Mouse (Mus musculus) v-Abl transformed pro-B cells (cell line): ENCODE measurements around the gene Asic4.

Source experiments
- in situ Hi-C, 2 experiments: fragments of 400-800 bp; cut with MboI; formaldehyde crosslinking; loops; one replicate each; pipeline ENCODE4 v1.15.1; 2025; ENCODE audit not compliant: unreplicated experiment in 2 of 2

The Asic4 gene

DNA sequence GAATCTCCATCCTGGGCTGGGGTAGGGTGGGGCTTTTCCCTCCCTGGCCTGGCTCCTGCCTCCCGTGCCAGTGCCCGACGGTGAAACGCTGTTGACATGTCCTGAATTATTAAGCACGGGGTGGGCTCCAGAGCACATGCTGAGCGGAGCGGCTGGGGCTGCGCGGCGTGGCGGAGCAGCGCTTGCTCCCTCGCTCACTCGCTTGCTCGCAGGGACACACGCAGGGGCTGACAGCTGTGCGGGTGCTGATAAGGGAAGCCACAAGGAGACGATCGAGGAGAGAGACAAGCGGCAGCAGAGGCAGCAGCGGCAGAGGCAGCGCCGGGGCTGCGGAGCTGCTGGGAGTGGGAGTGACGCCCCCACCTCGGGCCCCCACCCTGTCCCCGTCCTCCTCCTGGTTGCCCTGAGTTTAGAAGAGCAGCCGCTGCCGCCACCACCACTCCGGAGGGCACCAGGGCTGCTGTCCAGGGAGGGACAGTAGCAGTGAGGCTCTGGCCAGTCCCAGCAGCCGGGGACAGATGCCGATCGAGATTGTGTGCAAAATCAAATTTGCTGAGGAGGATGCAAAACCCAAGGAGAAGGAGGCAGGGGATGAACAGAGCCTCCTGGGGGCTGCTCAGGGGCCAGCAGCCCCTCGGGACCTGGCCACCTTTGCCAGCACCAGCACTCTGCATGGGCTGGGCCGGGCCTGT lies at the start of gene Asic4:
Gene Asic4 (plus strand): TSS at position 123 of the 692 bp plus-strand sequence.
- in situ Hi-C loops = no loop called here

DNA sequence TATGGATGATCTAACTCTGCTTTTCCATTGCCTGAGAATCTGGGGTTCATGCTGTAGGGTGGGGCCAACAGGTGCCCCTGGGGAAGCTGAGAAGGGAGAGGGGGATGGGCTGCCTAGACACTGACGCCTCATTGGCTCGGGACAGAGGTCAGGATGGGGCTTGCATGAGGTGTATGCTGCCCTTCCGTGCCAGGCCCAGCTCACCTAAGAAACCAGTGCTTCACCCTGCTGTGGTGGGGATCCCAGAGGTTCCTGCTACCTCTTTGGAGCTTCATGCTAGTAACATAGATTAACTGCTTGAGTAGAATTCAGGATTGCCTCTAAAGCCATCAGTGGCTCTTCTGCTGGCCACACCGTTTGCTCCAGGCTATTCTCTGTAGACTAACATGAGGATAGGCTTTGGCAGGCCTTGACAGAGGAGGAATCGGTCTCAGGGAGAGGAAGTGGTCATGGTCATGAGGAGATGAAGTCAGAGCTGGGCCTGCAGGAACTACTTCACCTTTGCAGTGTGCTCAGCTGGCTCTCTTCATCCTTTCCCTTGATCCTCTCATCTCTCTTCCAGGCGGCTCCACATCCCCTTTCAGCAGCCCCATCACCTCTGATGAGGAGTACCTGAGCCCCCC lies 49.6 kb upstream of the Asic4 start:
- in situ Hi-C loops = loop anchor here in 1 of 2 experiments (5.0 kb wide), 1 partner anchor 62 kb away; no protein-coding TSS in a partner anchor

GRCm38 (mm10) chr1:75405547-75405946 lies 44.7 kb upstream of the Asic4 start:
- in situ Hi-C loops = no loop called here

GRCm38 (mm10) chr1:75406173-75406572 lies 44.1 kb upstream of the Asic4 start:
- in situ Hi-C loops = no loop called here

DNA sequence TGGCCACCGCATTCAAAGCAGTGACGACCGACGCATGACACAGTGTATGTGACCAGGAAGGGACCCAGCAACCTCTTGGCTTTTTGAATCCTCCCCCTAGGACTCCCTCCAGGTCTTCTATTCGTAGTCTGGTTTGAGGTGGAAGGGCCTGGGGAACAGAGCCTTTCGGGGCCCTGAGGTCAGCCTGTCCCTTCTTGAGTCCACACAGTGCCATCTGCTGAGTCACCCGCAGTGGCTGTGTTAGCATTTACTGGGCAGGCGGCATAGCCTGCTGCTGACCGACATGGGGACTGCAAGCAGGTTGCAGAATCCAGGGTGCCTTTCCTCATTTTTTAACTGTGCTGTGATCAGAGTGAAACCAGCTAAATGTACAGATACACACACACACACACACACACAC lies 43.2 kb upstream of the Asic4 start:
- in situ Hi-C loops = no loop called here

GRCm38 (mm10) chr1:75408210-75408609 lies 42.0 kb upstream of the Asic4 start:
- in situ Hi-C loops = no loop called here

GRCm38 (mm10) chr1:75409950-75410349 lies 40.3 kb upstream of the Asic4 start:
- in situ Hi-C loops = no loop called here

DNA sequence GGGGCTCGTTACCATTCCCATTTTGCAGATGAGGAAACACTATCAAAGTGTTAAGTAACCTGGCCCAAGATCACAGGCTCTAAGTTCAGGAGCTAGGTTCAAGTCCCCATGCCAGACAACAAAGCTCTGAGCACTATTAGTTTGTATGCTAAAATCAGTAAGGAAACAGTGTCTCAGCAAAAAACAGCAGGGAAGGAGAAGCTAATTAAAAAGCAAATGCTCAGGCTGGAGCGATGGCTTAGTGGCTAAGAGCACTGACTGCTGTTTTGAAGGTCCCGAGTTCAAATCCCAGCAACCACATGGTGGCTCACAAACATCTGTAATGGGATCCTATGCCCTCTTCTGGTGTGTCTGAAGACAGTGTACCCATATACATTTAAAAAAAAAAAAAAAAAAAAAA lies 38.0 kb upstream of the Asic4 start:
- in situ Hi-C loops = no loop called here

- in situ Hi-C loops = no loop called here
Observed at GRCm38 (mm10) chr1:75413749-75414148, 36.5 kb upstream of the Asic4 start.

DNA sequence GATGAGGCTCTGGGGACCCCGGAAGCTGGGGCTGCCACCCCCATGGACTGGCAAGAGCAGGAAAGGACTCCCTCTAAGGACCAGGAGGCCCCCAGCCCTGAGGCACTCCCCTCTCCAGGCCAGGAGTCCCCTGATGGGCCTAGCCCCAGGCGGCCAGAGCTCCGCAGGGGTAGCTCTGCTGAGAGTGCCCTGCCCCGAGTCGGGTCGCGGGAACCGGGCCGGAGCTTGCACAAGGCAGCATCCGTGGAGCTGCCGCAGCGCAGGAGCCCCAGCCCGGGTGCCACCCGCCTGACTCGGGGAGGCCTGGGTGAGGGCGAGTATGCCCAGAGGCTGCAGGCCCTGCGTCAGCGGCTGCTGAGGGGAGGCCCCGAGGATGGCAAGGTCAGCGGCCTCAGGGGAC lies 28.4 kb upstream of the Asic4 start:
- in situ Hi-C loops = no loop called here

DNA sequence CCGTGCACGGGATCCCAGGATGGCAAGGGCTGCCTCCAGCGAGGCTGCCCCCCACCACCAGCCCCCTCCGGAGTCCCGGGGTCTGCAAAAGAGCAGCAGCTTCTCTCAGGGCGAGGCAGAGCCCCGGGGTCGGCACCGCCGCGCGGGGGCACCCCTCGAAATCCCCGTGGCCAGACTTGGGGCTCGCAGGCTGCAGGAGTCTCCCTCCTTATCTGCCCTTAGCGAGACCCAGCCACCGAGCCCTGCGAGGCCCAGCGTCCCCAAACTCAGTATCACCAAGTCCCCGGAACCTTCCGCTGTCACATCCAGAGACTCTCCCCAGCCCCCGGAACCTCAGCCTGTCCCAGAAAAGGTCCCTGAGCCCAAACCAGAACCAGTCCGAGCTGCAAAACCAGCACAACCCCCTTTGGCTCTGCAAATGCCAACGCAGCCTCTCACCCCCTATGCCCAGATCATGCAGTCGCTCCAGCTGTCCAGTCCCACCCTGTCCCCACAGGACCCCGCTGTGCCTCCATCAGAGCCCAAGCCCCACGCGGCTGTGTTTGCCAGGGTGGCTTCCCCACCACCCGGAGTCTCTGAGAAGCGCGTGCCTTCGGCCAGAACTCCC lies 27.9 kb upstream of the Asic4 start:
- in situ Hi-C loops = no loop called here

DNA sequence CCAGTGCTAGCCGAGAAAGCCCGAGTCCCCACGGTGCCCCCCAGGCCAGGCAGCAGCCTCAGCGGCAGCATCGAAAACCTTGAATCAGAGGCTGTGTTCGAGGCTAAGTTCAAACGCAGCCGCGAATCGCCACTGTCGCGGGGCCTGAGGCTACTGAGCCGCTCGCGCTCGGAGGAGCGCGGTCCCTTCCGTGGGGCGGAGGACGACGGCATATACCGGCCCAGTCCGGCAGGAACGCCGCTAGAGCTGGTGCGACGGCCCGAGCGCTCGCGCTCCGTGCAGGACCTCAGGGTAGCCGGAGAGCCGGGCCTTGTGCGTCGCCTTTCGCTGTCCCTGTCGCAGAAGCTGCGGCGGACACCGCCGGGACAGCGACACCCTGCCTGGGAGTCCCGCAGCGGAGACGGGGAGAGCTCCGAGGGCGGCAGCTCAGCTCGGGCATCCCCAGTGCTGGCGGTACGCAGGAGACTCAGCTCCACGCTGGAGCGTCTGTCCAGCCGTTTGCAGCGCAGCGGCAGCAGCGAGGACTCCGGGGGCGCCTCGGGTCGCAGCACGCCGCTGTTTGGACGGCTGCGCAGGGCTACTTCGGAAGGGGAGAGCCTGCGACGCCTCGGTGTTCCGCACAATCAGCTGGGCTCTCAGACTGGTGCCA lies 27.3 kb upstream of the Asic4 start:
- in situ Hi-C loops = no loop called here

DNA sequence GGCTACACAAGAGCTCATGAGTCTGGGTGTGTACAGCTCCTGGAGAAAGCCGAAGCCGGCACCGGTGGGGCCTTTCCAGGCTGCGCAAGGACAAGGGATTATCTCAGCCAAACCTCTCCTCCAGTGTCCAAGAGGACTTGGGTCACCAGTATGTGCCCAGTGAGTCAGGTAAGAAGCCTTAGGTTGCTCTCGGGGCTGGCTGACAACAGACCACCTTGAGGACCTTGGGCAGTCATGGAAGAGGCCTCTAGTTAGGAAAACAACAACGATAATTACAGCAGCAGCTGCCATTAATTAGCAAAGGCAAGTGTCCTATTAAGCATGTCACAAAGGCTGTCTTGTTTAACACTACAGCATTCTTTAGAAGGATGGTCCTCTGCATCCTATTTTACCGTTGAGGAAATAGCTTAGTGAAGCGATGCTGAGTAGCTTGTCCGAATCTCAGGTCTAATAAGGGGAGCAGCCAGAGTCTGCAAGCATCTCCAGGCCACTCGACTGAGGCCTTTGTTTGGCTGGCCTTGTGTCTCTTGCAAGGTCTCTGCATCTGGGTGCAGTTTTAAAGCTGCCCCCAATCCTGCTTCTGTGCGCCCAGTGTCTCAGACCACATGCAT lies 26.4 kb upstream of the Asic4 start:
- in situ Hi-C loops = no loop called here

- in situ Hi-C loops = no loop called here
Observed at GRCm38 (mm10) chr1:75425796-75426471, 24.3 kb upstream of the Asic4 start.

DNA sequence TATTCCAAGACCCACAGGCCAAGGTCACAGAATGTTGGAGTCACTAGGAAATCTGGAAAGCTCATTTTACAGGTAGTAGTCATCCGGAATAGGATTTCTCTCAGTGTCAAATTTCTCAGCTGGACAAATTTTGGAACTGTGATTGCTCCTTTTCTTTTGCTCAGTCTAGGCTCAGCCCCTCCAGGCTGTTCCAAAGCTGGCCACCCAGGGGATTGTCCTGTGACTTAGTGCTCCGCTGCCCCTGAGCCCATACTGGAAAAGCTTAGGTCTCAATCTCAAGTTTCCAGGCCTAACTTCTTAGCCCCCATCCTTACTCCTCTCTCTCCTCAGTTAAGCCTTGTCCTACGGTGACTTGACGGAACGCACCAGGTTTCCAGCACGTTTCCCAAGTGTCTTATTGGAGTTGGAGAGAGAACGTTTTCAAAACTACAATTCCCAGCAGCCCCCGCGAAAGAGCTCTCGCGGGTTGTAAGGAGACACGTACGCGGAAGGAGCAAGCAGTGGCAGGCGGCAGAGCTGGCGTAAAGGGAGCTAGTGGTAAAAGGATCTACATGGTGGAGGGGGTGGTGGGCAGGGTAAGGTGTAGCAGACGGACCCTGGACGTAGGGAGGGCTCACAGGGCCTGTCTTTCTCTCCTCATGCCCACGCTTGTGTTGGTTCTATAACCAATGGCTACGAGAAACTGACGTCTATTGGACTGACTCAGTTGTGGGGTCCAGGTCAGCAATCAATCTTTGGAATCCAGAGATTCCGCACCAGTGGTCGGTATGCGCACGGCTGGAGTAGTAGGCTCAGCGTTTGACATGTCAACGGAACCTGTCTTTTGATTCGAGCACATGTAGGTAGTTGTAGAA lies 14.5 kb upstream of the Asic4 start, which contains the start of gene Gmppa:
Gene Gmppa (plus strand): TSS at position 456 of the 854 bp plus-strand sequence.
- in situ Hi-C loops = loop anchor here in 1 of 2 experiments (5.0 to 10.0 kb wide), 2 partner anchors 37 to 121 kb away; partner anchors contain the start of gene Dnpep

- in situ Hi-C loops = loop anchor here in 1 of 2 experiments (5.0 to 10.0 kb wide), 2 partner anchors 34 to 124 kb away; partner anchors contain the start of gene Dnpep
Observed at GRCm38 (mm10) chr1:75438782-75439181, 11.5 kb upstream of the Asic4 start.

DNA sequence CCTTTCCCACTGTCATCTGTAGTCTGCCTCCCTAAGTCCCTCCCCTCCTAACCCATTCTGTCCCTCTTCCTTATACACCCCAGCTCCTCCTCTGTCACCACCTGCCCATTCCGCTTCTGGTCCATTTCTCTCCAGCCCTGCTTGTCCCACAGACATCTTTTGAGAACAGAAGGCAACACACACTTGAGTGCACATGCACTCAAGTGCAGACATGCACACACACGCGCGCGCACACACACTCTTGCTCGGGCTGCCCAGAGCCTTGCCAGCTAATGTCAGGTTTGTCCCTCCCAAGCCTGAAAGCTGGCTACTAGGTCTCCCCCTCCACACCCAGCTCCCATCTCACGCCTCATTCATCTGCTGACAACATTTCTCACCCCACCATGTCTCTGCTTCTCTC lies 9.6 kb upstream of the Asic4 start:
- in situ Hi-C loops = no loop called here

- in situ Hi-C loops = no loop called here
Observed at GRCm38 (mm10) chr1:75441471-75441996, 8.7 kb upstream of the Asic4 start.

GRCm38 (mm10) chr1:75442171-75442570 lies 8.1 kb upstream of the Asic4 start:
- in situ Hi-C loops = no loop called here
